11 mouse cellular contexts compared by ENCODE assay signal in the genomic region with DNA sequence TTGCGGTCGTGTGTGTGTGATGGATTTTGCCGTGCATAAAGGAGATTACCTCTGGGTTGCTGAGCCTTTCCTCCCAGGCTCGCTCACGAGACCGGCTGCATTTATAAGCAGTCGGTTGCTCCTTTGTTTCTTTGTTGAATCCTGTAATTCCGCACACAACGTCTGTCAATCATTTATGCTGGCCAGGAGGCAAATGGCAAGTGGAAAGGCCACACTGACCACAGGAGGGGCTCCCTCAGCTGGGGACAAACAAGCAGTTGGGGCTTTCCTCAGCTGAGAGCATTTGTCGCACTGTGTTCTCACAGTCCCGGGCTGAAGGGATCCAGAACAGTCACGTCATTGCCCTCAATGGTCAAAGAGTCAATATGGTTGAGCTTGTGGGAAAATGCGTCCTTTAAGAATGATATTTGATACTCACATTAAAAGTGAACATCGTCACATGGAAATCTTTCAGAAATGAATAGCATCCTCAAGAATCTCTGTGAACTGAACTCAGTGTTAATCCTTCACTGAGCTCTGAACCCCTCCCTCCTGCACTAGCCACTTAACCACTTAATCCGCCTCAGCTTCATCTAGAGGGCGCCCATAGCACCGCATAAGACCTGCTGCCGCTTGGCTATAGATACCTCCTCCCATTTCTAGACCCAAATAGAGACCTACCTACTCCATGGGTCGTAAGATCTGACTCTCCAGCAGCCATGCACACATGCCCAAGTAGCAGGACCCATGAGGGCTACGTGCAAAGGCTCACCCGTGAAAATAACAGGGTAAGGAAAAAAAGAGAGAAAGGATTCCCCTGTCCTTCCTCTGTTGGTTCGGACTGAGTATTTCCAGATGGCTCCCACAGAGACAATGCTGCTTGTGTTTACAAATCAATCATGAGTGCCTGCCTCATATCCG. TPM values are rescaled to one million over a fixed set of nuclear protein-coding genes. Genes with fewer than 3 reads are reported as not detected.
DNase-seq lines count a peak whose midpoint lies in the region; ATAC-seq and TF ChIP-seq lines count a peak whose summit lies in the region.
"Had no signal": no experiment of that assay in that cellular context is flagged by ENCODE, and none has a peak within 500 bp of the region (broad histone marks: within the 10 kb centered on the region; RNA-seq: fewer than 3 reads in every experiment).

No protein-coding gene starts in this region.

- peaks cover 14% of the 10 kb centered on the region for H3K4me1 ChIP-seq in embryonic facial prominence, embryonic 15.5 days
- H3K4me1 ChIP-seq in stomach, embryonic 15.5 days: 0 out of 2 replicates have a peak, but pooled peaks cover 2% of the 10 kb centered on the region

- intact Hi-C loops in left cerebral cortex, adult 2 months (cut with DNase I): no loop called here
- intact Hi-C loops in left cerebral cortex, postnatal 25 days (cut with DNase I): no loop called here
- intact Hi-C loops in heart, postnatal 25 days (cut with DNase I): no loop called here

- DNase-seq in left cerebral cortex, adult 2 months (ENCODE audit: extremely low spot score in 1 of 2, low spot score in 2 of 2): no peak
- no peak for DNase-seq in left cerebral cortex, postnatal 25 days (ENCODE audit: low spot score in 2 of 2)
- peak; percentile 63 for DNase-seq in mesoderm, embryonic 11.5 days (ENCODE audit: low read depth, low spot score)
- DNase-seq in heart, postnatal 25 days (ENCODE audit: low spot score): no peak
- no peak for DNase-seq in adrenal gland, postnatal 14 days
- DNase-seq in adipocyte (ENCODE audit: low spot score): no peak
- DNase-seq: heart, adult 11 months had no signal

- no peaks in the 10 kb centered on the region for H3K36me3 ChIP-seq in embryonic facial prominence, embryonic 15.5 days
- no peaks in the 10 kb centered on the region for H3K36me3 ChIP-seq in stomach, embryonic 15.5 days
- H3K36me3 ChIP-seq: limb, embryonic 12.5 days had no signal

- 33% methylated on average over 23 of the region's 23 CpGs for WGBS in embryonic facial prominence, embryonic 15.5 days
- WGBS in stomach, embryonic 15.5 days: 55% methylated on average over 23 of the region's 23 CpGs

- no peaks in the 10 kb centered on the region for H3K9me3 ChIP-seq in embryonic facial prominence, embryonic 15.5 days (replicated peaks)
- H3K9me3 ChIP-seq in stomach, embryonic 15.5 days: no peaks in the 10 kb centered on the region
- H3K9me3 ChIP-seq: limb, embryonic 12.5 days had no signal

- 0 out of 2 replicates have a peak, but pooled peaks have one; percentile 48 for ATAC-seq in embryonic facial prominence, embryonic 15.5 days (ENCODE audit: insufficient number of reproducible peaks, low FRiP score, low TSS enrichment, low read depth)
- no peak for ATAC-seq in stomach, embryonic 15.5 days (ENCODE audit: insufficient read depth, low FRiP score, low read depth)

- no peaks in the 10 kb centered on the region for H3K27me3 ChIP-seq in embryonic facial prominence, embryonic 15.5 days
- H3K27me3 ChIP-seq in stomach, embryonic 15.5 days (replicated peaks): no peaks in the 10 kb centered on the region
- H3K27me3 ChIP-seq: limb, embryonic 12.5 days had no signal

- H3K4me2 ChIP-seq in embryonic facial prominence, embryonic 15.5 days (replicated peaks): 0 out of 2 replicates have a peak overlapping the region, but pooled peaks have one; percentile 21
- 0 out of 2 replicates have a peak overlapping the region, but pooled peaks have one; percentile 25 for H3K4me2 ChIP-seq in stomach, embryonic 15.5 days
- H3K4me2 ChIP-seq: limb, embryonic 12.5 days had no signal

- H3K27ac ChIP-seq in left cerebral cortex, adult 2 months: peak overlapping the region; percentile 32; the same call in 1 of the 2 replicates
- no peak overlapping the region for H3K27ac ChIP-seq in embryonic facial prominence, embryonic 15.5 days (replicated peaks)
- H3K27ac ChIP-seq in stomach, embryonic 15.5 days: peak overlapping the region; percentile 54; the same call in 1 of the 2 replicates
- H3K27ac ChIP-seq: limb, embryonic 12.5 days had no signal

- no peak for TF ChIP-seq CTCF in left cerebral cortex, adult 2 months (IDR thresholded peaks at IDR 0.05)

- no peak overlapping the region for H3K9ac ChIP-seq in embryonic facial prominence, embryonic 15.5 days
- H3K9ac ChIP-seq in stomach, embryonic 15.5 days: no peak overlapping the region
- H3K9ac ChIP-seq: limb, embryonic 12.5 days had no signal

- H3K4me3 ChIP-seq in left cerebral cortex, adult 2 months: peak overlapping the region; percentile 2; the same call in 1 of the 2 replicates
- no peak overlapping the region for H3K4me3 ChIP-seq in embryonic facial prominence, embryonic 15.5 days (replicated peaks)
- H3K4me3 ChIP-seq in stomach, embryonic 15.5 days (replicated peaks): no peak overlapping the region
- H3K4me3 ChIP-seq: limb, embryonic 12.5 days had no signal

RNA-seq across cellular contexts. Expression of a gene that starts 32.2 kb away (rescaled TPM):
- total RNA-seq in left cerebral cortex, adult 2 months (2021): 100 to 1,000 TPM; 138 to 144 TPM
- total RNA-seq in left cerebral cortex, postnatal 25 days (2021): 100 to 1,000 TPM; 113 to 119 TPM
- 13.9 and 17.5 TPM in 2 replicates for polyA plus RNA-seq in embryonic facial prominence, embryonic 15.5 days (2015; fragmentation: Nextera tagmentation; extraction: Ambion mirVana)
- polyA plus RNA-seq in stomach, embryonic 15.5 days (2015; fragmentation: Nextera tagmentation; extraction: Ambion mirVana): 16.3 and 18.3 TPM in 2 replicates
- total RNA-seq in heart, postnatal 25 days (2021): 10 to 100 TPM; 14.1 to 15.8 TPM
- total RNA-seq in adrenal gland, postnatal 14 days (2021): 19.5 and 21.6 TPM in 2 replicates
- total RNA-seq: MEL had no signal
